ENCODE assay signal across 18 mouse cellular contexts in genomic region chr12:116916776-116917175, GRCm38 (mm10).
"Had no signal": no experiment of that assay in that cellular context is flagged by ENCODE, and none has a peak within 500 bp of the region (broad histone marks: within the 10 kb centered on the region; RNA-seq: fewer than 3 reads in every experiment).

No protein-coding gene starts in this region.

- H3K9ac ChIP-seq: liver, embryonic 13.5 days; liver, embryonic 15.5 days; liver, postnatal 0 days; lung, embryonic 15.5 days; midbrain, embryonic 13.5 days; neural tube, embryonic 12.5 days; stomach, embryonic 15.5 days had no signal

- H3K9me3 ChIP-seq: liver, embryonic 13.5 days; liver, embryonic 15.5 days; lung, embryonic 15.5 days; midbrain, embryonic 13.5 days; neural tube, embryonic 12.5 days; stomach, embryonic 15.5 days had no signal

- H3K36me3 ChIP-seq: liver, embryonic 13.5 days; liver, embryonic 15.5 days; lung, embryonic 15.5 days; midbrain, embryonic 13.5 days; neural tube, embryonic 12.5 days; stomach, embryonic 15.5 days had no signal

- H3K4me2 ChIP-seq: liver, embryonic 13.5 days; liver, embryonic 15.5 days; lung, embryonic 15.5 days; midbrain, embryonic 13.5 days; neural tube, embryonic 12.5 days; stomach, embryonic 15.5 days had no signal

- H3K4me3 ChIP-seq: liver, embryonic 13.5 days; liver, embryonic 15.5 days; lung, embryonic 15.5 days; megakaryocyte, embryonic 14.5 days; midbrain, embryonic 13.5 days; neural tube, embryonic 12.5 days; stomach, embryonic 15.5 days had no signal

- ATAC-seq: liver, postnatal 0 days; lung, postnatal 0 days; midbrain, embryonic 13.5 days had no signal

- H3K27me3 ChIP-seq: liver, embryonic 13.5 days; liver, embryonic 15.5 days; lung, embryonic 15.5 days; megakaryocyte, embryonic 14.5 days; midbrain, embryonic 13.5 days; neural tube, embryonic 12.5 days; stomach, embryonic 15.5 days had no signal

- H3K27ac ChIP-seq: liver, embryonic 13.5 days; liver, embryonic 15.5 days; lung, embryonic 15.5 days; macrophage; midbrain, embryonic 13.5 days; neural tube, embryonic 12.5 days; stomach, embryonic 15.5 days; stomach, postnatal 0 days had no signal

- H3K4me1 ChIP-seq: liver, embryonic 13.5 days; liver, embryonic 15.5 days; lung, embryonic 15.5 days; megakaryocyte, embryonic 14.5 days; stomach, embryonic 15.5 days had no signal

- DNase-seq: liver, embryonic 13.5 days; liver, postnatal 0 days; lung, adult 2 months; lung, postnatal 14 days; lung, postnatal 36 days; right cerebral cortex, postnatal 14 days; thymus, adult 2 months; thymus, postnatal 25 days; thymus, postnatal 4 days had no signal
